Mouse (Mus musculus) testis, adult 2 months (tissue): ENCODE data around the gene Vash1. TPM values are rescaled to one million over a fixed set of nuclear protein-coding genes. Genes with fewer than 3 reads are reported as not detected.

ENCODE experiments used
- H3K27ac ChIP-seq: fragments of 200-500 bp; 2 replicates; pipeline ENCODE4 v1.5.1; 2012; ENCODE audit warnings: low read depth, low read length; ENCODE audit not compliant: control insufficient read depth, insufficient read depth
- H3K27me3 ChIP-seq: fragments of 200-500 bp; 2 replicates; pipeline ENCODE4 v1.6.1; 2012; ENCODE audit warnings: mild to moderate bottlenecking, low read length, moderate library complexity; ENCODE audit not compliant: control insufficient read depth, insufficient read depth
- H3K36me3 ChIP-seq: fragments of 200-500 bp; 2 replicates; pipeline ENCODE4 v1.6.1; 2012; ENCODE audit warnings: mild to moderate bottlenecking, low read length; ENCODE audit not compliant: control insufficient read depth, insufficient read depth
- H3K4me1 ChIP-seq: fragments of 200-500 bp; 2 replicates; pipeline ENCODE4 v1.6.1; 2012; ENCODE audit warnings: low read length; ENCODE audit not compliant: control insufficient read depth, insufficient read depth
- H3K4me3 ChIP-seq: fragments of 200-500 bp; 2 replicates; pipeline ENCODE4 v1.5.1; 2012; ENCODE audit warnings: low read depth, mild to moderate bottlenecking, low read length, moderate library complexity, mixed read lengths; ENCODE audit not compliant: control insufficient read depth
- CTCF ChIP-seq: fragments of 200-500 bp; IDR thresholded peaks from 2 replicates; pipeline ENCODE4 v1.5.1; 2012; ENCODE audit warnings: low read depth, mild to moderate bottlenecking, inconsistent platforms, low read length, moderate library complexity; ENCODE audit not compliant: control insufficient read depth, insufficient read depth, insufficient replicate concordance
- POLR2A ChIP-seq: fragments of 200-500 bp; IDR thresholded peaks from 2 replicates; pipeline ENCODE4 v1.6.1; 2012; ENCODE audit warnings: low read depth, mild to moderate bottlenecking, inconsistent platforms, low read length, moderate library complexity; ENCODE audit not compliant: control insufficient read depth
- polyA plus RNA-seq: library from polyadenylated mRNA; depleted of rRNA; stranded (reverse); fragments of >200 nt; gene quantifications from 2 replicates; pipeline ENCODE4 v1.2.3, GENCODE M21; 2012

Vash1 gene
- polyA plus RNA-seq, 1 experiment = 3.9 TPM

- no peak overlapping the region for H3K4me3 ChIP-seq
- TF ChIP-seq POLR2A = no peak
- no peaks in the 10 kb centered on the region for H3K27me3 ChIP-seq
- H3K36me3 ChIP-seq = no peaks in the 10 kb centered on the region
- no peak overlapping the region for H3K27ac ChIP-seq
- peaks cover 22% of the 10 kb centered on the region for H3K4me1 ChIP-seq
These were observed 14.2 kb downstream of the Vash1 start for GRCm38 (mm10) chr12:86692471-86693356.

DNA sequence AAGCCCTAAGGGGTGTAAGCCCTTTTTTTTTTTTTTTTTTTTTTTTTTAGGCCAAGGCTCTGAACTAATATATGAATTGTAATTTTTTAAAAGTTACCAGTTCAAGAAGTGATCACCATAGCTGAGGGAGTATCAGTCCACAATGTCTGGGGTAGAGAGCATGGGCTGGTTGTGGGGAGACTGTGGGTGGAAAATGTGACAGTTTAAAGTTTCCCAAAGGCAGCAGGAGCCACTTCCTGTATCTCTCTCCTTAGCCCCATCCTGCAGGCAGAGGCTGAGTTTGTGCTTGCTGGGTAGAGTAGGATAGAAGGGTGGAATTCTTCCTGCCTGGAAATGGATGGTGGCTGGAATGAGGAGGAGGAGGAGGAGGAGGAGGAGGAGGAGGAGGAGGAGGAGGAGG is 14.9 kb downstream of the Vash1 start:
- Histone ChIP-seq H3K4me3 (no peak overlapping the region), H3K27me3 (no peaks in the 10 kb centered on the region), H3K36me3 (no peaks in the 10 kb centered on the region), H3K27ac (no peak overlapping the region), H3K4me1 (peaks cover 15% of the 10 kb centered on the region)
- TF ChIP-seq POLR2A = no peak

GRCm38 (mm10) chr12:86694441-86694840 is 15.9 kb downstream of the Vash1 start:
- no peaks in the 10 kb centered on the region for H3K36me3 ChIP-seq
- TF ChIP-seq POLR2A (no peak), CTCF (no peak)
- no peak overlapping the region for H3K27ac ChIP-seq
- peaks cover 4% of the 10 kb centered on the region for H3K4me1 ChIP-seq
- no peaks in the 10 kb centered on the region for H3K27me3 ChIP-seq
- no peak overlapping the region for H3K4me3 ChIP-seq

DNA sequence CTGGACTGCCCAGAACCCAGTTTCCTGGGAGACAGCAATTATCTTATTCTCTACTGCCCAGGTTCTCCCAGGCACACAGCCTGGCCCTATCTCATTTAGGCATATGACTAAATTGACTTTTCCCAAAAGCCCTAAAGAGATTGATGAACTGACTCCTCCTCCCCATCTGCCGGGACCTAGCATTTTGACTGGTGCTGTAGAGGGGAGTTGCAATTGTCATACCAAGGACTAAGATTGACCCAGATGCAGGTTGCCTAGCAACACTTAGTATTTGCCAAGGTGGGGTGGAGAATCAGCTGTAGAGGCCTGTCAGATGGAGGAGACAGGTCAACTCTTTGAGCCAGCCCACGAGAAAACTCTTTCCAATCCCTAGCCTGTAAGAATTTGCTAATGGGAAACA is 19.5 kb downstream of the Vash1 start:
- Histone ChIP-seq H3K27ac (no peak overlapping the region), H3K4me1 (no peaks in the 10 kb centered on the region), H3K4me3 (no peak overlapping the region), H3K27me3 (no peaks in the 10 kb centered on the region), H3K36me3 (peaks cover 2% of the 10 kb centered on the region; the same call in 1 of the 2 replicates)
- TF ChIP-seq CTCF = no peak
- no peak for TF ChIP-seq POLR2A

- TF ChIP-seq POLR2A = no peak
- no peak for TF ChIP-seq CTCF
- no peak overlapping the region for H3K4me3 ChIP-seq
- H3K36me3 ChIP-seq = peaks cover 2% of the 10 kb centered on the region; the same call in 1 of the 2 replicates
- no peaks in the 10 kb centered on the region for H3K27me3 ChIP-seq
- H3K27ac ChIP-seq = no peak overlapping the region
- H3K4me1 ChIP-seq = no peaks in the 10 kb centered on the region
These were observed 20.0 kb downstream of the Vash1 start for GRCm38 (mm10) chr12:86698537-86698936.

GRCm38 (mm10) chr12:86699965-86700926 is 21.7 kb downstream of the Vash1 start:
- Histone ChIP-seq H3K27me3 (no peaks in the 10 kb centered on the region), H3K4me3 (no peak overlapping the region), H3K36me3 (peaks cover 2% of the 10 kb centered on the region; the same call in 1 of the 2 replicates), H3K4me1 (no peaks in the 10 kb centered on the region), H3K27ac (no peak overlapping the region)
- no peak for TF ChIP-seq CTCF
- no peak for TF ChIP-seq POLR2A

GRCm38 (mm10) chr12:86700927-86701310 is 22.4 kb downstream of the Vash1 start:
- Histone ChIP-seq H3K4me3 (no peak overlapping the region; the same call in 1 of the 2 replicates), H3K36me3 (peaks cover 2% of the 10 kb centered on the region; the same call in 1 of the 2 replicates), H3K27me3 (no peaks in the 10 kb centered on the region), H3K4me1 (no peaks in the 10 kb centered on the region), H3K27ac (no peak overlapping the region)
- TF ChIP-seq CTCF (no peak), POLR2A (no peak)
